Mouse (Mus musculus) cerebral cortex, adult 2 months (tissue): ENCODE results near the gene Ttc30a2.

Experiments
- WGBS: fragments of 180-500 bp; shearing (Covaris S2); methylation state at CpG from one replicate; pipeline ENCODE4 v1.1.7; 2018; 5-methylcytosine and 5-hydroxymethylcytosine counted together

Gene Ttc30a2

GRCm38 (mm10) chr2:75977752-75978368 lies at the start of gene Ttc30a2:
Gene Ttc30a2, minus strand, starts transcription at chr2:75978170.
- WGBS: 36% methylated on average over 23 of the region's 24 CpGs

GRCm38 (mm10) chr2:76016890-76017289 lies 38.9 kb upstream of the Ttc30a2 start:
- 42% methylated on average over 7 of the region's 7 CpGs for WGBS

GRCm38 (mm10) chr2:76016136-76016535 lies 38.2 kb upstream of the Ttc30a2 start:
- 94% methylated on average over 8 of the region's 8 CpGs for WGBS

- WGBS: 96% methylated on average over 7 of the region's 7 CpGs
Observed at GRCm38 (mm10) chr2:76015460-76015859, 37.5 kb upstream of the Ttc30a2 start.

- 95% methylated on average over 3 of the region's 3 CpGs for WGBS
Observed at GRCm38 (mm10) chr2:76014659-76015058, 36.7 kb upstream of the Ttc30a2 start.

- WGBS: 50% methylated on average over 4 of the region's 4 CpGs
Observed at GRCm38 (mm10) chr2:76006194-76006593, 28.2 kb upstream of the Ttc30a2 start.

- WGBS: 89% methylated on average over 9 of the region's 9 CpGs
Observed at GRCm38 (mm10) chr2:76002899-76003298, 24.9 kb upstream of the Ttc30a2 start.

GRCm38 (mm10) chr2:76001392-76001791 lies 23.4 kb upstream of the Ttc30a2 start:
- 51% methylated on average over 8 of the region's 8 CpGs for WGBS

- WGBS: 86% methylated on average over 12 of the region's 12 CpGs
Observed at GRCm38 (mm10) chr2:75999636-76000035, 21.7 kb upstream of the Ttc30a2 start.

- 45% methylated on average over 8 of the region's 8 CpGs for WGBS
Observed at GRCm38 (mm10) chr2:75998692-75999091, 20.7 kb upstream of the Ttc30a2 start.

- WGBS: 82% methylated on average over 12 of the region's 12 CpGs
Observed at GRCm38 (mm10) chr2:75997726-75998125, 19.8 kb upstream of the Ttc30a2 start.

- WGBS: 96% methylated on average over 11 of the region's 11 CpGs
Observed at GRCm38 (mm10) chr2:75994841-75995240, 16.9 kb upstream of the Ttc30a2 start.

GRCm38 (mm10) chr2:75991581-75992205 lies 13.7 kb upstream of the Ttc30a2 start:
- 82% methylated on average over 6 of the region's 6 CpGs for WGBS

GRCm38 (mm10) chr2:75990885-75991539 lies 13.0 kb upstream of the Ttc30a2 start:
- WGBS: 53% methylated on average over 13 of the region's 13 CpGs

GRCm38 (mm10) chr2:75989694-75990093 lies 11.7 kb upstream of the Ttc30a2 start:
- 70% methylated on average over 4 of the region's 4 CpGs for WGBS

GRCm38 (mm10) chr2:75988779-75989363 lies 10.9 kb upstream of the Ttc30a2 start:
- WGBS: 39% methylated on average over 7 of the region's 7 CpGs

- 29% methylated on average over 4 of the region's 4 CpGs for WGBS
Observed at GRCm38 (mm10) chr2:75988378-75988777, 10.4 kb upstream of the Ttc30a2 start.

GRCm38 (mm10) chr2:75987739-75988138 lies 9.8 kb upstream of the Ttc30a2 start:
- 69% methylated on average over 9 of the region's 9 CpGs for WGBS

GRCm38 (mm10) chr2:75985124-75985523 lies 7.2 kb upstream of the Ttc30a2 start:
- 5% methylated on average over 2 of the region's 2 CpGs for WGBS

GRCm38 (mm10) chr2:75983847-75984246 lies 5.9 kb upstream of the Ttc30a2 start:
- WGBS: 94% methylated on average over 3 of the region's 3 CpGs

- WGBS: 98% methylated on average over 3 of the region's 3 CpGs
Observed at GRCm38 (mm10) chr2:75983091-75983490, 5.1 kb upstream of the Ttc30a2 start.

- 98% methylated on average over 4 of the region's 4 CpGs for WGBS
Observed at GRCm38 (mm10) chr2:75982626-75983025, 4.7 kb upstream of the Ttc30a2 start.
